Mouse (Mus musculus) adrenal gland, postnatal 4 days (tissue): ENCODE measurements around the gene Jakmip3. TPM values are rescaled to one million over a fixed set of nuclear protein-coding genes. Genes with fewer than 3 reads are reported as not detected.

ENCODE experiments used
- DNase-seq, 2 experiments: peaks; one replicate each; pipeline ENCODE4 v3.0.0; 2021 to 2022; ENCODE audit warnings: low spot score in 2 of 2, mixed read lengths in 2 of 2
- total RNA-seq, 2 experiments: library from RNA; stranded (reverse); gene quantifications; 2 replicates each; pipeline ENCODE4 v1.2.3; 2021

Jakmip3 gene
- total RNA-seq, 2 experiments from 2014 or later, result 3.5 to 5.0 TPM

GRCm38 (mm10) chr7:139093781-139094180 is 153.3 kb downstream of the Jakmip3 start:
- no peak for DNase-seq

DNA sequence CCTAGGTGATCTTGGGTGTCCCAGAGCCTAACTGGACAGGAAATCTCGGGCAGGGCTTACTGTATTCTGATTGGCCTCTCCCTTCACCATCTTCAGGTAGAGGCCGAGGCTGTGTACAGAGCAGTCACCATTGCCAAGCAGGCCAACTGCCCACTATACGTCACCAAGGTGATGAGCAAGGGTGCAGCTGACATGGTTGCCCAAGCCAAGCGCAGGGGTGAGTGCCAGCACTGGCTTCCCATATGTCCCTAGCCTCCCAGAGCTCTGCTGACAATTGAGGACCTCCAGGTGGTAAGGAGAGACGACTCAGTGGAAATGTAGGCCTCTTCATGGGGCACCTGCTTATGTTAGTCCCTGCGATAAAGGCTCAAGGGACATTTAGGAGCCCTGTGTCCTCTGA is 154.2 kb downstream of the Jakmip3 start:
- no peak for DNase-seq

GRCm38 (mm10) chr7:139095282-139095681 is 154.8 kb downstream of the Jakmip3 start:
- DNase-seq, result no peak

DNA sequence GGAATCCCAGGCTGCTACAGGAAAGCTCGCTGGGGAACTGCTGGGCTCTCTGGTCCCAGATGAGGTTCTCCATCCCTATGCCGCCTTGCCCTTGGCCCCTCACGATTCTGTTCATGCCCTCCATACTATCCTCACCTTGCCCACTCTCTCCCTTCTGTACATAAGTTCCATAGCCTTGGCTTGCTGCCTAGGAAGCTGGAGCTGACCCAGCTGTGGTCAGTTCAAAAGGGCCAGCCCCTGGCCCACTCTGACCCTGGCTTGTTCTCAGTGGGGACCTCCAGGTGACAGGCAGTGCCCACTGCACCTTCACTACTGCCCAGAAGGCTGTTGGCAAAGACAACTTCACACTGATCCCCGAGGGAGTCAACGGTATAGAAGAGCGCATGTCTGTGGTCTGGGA is 155.9 kb downstream of the Jakmip3 start:
- no peak for DNase-seq

DNA sequence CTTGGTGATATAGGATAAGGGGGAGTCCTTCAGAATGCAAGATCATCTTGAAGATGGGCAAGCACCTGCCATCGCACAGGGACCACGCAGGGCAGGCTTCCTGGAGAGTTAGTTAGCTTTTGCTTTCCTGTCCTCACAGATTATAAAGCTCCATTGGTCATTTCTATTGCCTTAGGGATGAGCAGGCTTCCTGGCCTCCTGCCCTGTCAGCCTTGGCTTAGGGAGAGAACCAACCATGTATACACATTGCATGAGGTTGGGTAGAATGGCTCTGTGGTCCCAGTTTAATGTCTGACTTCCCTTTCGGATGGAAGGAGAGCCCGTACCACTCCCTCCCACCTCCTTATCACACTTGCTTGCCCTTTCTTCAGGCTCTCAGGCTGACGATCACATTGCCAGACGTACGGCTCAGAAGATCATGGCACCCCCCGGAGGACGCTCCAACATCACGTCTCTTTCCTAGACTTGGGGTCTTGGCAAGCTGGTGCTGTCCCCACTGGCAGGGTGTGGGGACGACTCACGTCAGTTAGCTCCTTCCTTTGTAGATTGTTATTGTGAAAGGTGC is 160.1 kb downstream of the Jakmip3 start:
- DNase-seq, result no peak

DNA sequence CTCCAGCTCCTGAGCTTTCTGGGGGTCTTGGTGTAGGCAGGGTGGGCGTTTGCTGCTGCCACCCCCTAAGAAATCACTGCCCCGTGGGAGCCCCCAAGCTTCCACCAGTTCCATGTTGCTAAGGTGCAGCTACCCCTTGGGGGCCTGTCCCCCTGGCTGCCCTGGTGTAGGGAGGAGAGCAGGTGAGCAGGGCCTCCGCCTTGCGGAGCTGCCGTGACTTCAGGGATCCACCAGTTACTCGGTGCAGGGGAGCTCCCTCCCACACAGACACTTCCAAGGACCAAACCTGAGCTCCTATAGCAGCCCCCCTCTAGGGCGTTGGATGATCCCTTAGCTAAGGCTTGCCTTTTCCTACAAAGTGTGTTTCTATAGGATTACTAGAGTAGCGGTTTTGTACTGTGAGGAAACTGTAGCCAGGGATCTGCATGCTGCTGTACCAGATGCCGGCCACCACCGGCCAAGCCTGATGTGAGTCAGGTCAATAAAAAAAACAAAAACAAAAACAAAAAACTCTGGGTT is 160.8 kb downstream of the Jakmip3 start:
- no peak for DNase-seq

DNA sequence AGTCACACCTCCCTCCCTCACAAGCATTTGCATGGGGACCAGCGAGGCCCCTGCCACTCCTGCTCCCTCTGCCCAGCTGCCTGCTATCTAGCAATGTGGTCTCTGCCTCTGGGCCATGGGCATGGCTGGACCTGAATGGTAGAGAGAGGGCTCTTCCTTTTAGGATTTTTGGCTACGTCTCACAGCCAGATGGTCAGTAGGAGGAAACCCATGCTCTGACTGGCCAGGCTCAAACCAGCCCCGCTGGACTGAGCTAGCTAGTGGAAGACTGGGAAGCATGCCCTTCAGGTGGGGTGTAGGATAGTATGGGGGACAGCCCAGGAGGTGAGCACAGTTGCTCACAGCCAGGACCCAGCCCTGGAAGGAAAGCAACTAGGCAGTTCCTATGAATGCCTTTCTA is 161.3 kb downstream of the Jakmip3 start:
- DNase-seq, result no peak

- DNase-seq, result no peak
Observed at GRCm38 (mm10) chr7:139103960-139104381, 163.4 kb downstream of the Jakmip3 start.

- no peak for DNase-seq
Observed at GRCm38 (mm10) chr7:139105076-139105475, 164.5 kb downstream of the Jakmip3 start.

- DNase-seq, result no peak
Observed at GRCm38 (mm10) chr7:139105705-139106104, 165.2 kb downstream of the Jakmip3 start.

GRCm38 (mm10) chr7:139107908-139108650 is 167.5 kb downstream of the Jakmip3 start:
- no peak for DNase-seq

- peak; percentile 44 to 67 for DNase-seq
Observed at GRCm38 (mm10) chr7:139119152-139119774, 178.7 kb downstream of the Jakmip3 start.

- DNase-seq, result no peak
Observed at GRCm38 (mm10) chr7:139119775-139120153, 179.2 kb downstream of the Jakmip3 start.

GRCm38 (mm10) chr7:139125881-139126280 is 185.4 kb downstream of the Jakmip3 start:
- DNase-seq, result no peak

- no peak for DNase-seq
Observed at GRCm38 (mm10) chr7:139126549-139126948, 186.0 kb downstream of the Jakmip3 start.

GRCm38 (mm10) chr7:139128994-139129393 is 188.5 kb downstream of the Jakmip3 start:
- DNase-seq, result no peak

- no peak for DNase-seq
Observed at GRCm38 (mm10) chr7:139130361-139130760, 189.8 kb downstream of the Jakmip3 start.

DNA sequence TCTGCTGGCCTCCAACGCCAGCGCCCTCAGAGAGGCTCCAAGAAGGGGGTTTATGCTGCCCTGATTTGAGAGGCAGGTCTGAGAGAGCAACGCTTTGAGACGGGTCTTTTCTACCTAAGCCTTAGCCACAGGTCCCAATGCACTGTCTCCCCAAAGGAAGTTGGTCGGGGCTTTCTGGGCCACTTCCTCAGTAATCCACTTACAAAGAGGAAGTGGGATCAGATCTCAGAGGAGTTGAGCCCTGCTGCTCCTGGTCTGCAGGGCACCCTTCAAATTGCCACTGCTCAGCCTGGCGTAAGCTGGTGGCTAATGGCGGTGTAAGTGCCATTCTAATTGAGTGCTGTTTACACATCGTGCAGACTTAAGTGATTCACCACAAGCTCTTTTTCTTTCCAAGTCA is 191.0 kb downstream of the Jakmip3 start:
- no peak for DNase-seq

GRCm38 (mm10) chr7:139133446-139133845 is 192.9 kb downstream of the Jakmip3 start:
- DNase-seq, result no peak
